Mouse (Mus musculus): Measurements from ENCODE around the gene Igdcc3. TPM values are rescaled to one million over a fixed set of nuclear protein-coding genes. Genes with fewer than 3 reads are reported as not detected.

Gene Igdcc3
- total and polyA plus RNA-seq, 3 experiments: 0.21 to 0.26 TPM; not detected in 1

DNA sequence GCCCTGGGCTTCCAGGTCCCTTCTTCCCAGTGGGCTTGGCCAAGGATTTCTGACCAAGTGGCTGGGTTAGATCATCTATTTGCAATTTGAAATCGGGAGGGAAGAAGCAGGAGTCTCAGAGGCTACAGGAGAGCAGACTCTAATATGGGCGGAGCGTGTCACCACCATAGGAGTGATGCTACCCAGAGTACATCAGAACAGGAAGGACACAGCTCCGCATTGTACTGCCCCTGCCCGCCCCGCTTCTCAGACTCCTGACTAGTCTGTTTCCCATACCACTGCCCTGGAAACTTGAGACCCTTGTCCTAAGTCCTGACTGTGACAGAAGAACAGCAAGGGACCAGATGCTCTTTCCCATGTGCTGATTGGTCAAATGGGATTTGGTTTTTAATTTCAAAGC, 16.6 kb downstream of the Igdcc3 start:
- no peak for TF ChIP-seq NRF1 (IDR thresholded peaks at IDR 0.05; ENCODE audit: low read depth, low read length)
- no peak for TF ChIP-seq MAFK (IDR thresholded peaks at IDR 0.05; ENCODE audit: insufficient replicate concordance, low read length)
- no peak for TF ChIP-seq TCF12 (IDR thresholded peaks at IDR 0.05; ENCODE audit: low read depth, low read length)
- no peak for TF ChIP-seq TBP (conservative IDR thresholded peaks at IDR 0.05; ENCODE audit: low read depth, low read length)
- no peak for TF ChIP-seq BHLHE40 (IDR thresholded peaks at IDR 0.05; ENCODE audit: low read depth, low read length)
- no peak for TF ChIP-seq MAX (IDR thresholded peaks at IDR 0.05; ENCODE audit: low read length)
- no peak for TF ChIP-seq CTCF (conservative IDR thresholded peaks at IDR 0.05 in 1 of 2, IDR thresholded peaks at IDR 0.05 in 1 of 2; ENCODE audit: low read depth in 2 of 2, low read length in 2 of 2)
- no peak for TF ChIP-seq ZNF384 (IDR thresholded peaks at IDR 0.05; ENCODE audit: low read depth, low read length)
- no peak for TF ChIP-seq MXI1 (IDR thresholded peaks at IDR 0.05; ENCODE audit: low read depth, low read length)
- no peak for TF ChIP-seq PAX5 (IDR thresholded peaks at IDR 0.05; ENCODE audit: low read length)
- TF ChIP-seq RCOR1 (conservative IDR thresholded peaks at IDR 0.05; ENCODE audit: low read depth, low read length): no peak
- TF ChIP-seq EP300 (IDR thresholded peaks at IDR 0.05; ENCODE audit: low read length): no peak
- no peak for TF ChIP-seq USF1 (IDR thresholded peaks at IDR 0.05; ENCODE audit: low read depth, low read length)
- TF ChIP-seq ELF1 (IDR thresholded peaks at IDR 0.05; ENCODE audit: low read depth, low read length): no peak
- TF ChIP-seq MYC (IDR thresholded peaks at IDR 0.05; ENCODE audit: low read depth, low read length): no peak
- TF ChIP-seq CHD2 (IDR thresholded peaks at IDR 0.05; ENCODE audit: low read length): no peak
- TF ChIP-seq JUN (IDR thresholded peaks at IDR 0.05; ENCODE audit: insufficient read depth, low read depth, low read length): no peak
- TF ChIP-seq ETS1 (conservative IDR thresholded peaks at IDR 0.05; ENCODE audit: low read depth, low read length): no peak
- TF ChIP-seq MEF2A (IDR thresholded peaks at IDR 0.05; ENCODE audit: borderline replicate concordance, low read depth, low read length): no peak
- no peak for TF ChIP-seq ZC3H11A (IDR thresholded peaks at IDR 0.05; ENCODE audit: low read depth, low read length)

DNA sequence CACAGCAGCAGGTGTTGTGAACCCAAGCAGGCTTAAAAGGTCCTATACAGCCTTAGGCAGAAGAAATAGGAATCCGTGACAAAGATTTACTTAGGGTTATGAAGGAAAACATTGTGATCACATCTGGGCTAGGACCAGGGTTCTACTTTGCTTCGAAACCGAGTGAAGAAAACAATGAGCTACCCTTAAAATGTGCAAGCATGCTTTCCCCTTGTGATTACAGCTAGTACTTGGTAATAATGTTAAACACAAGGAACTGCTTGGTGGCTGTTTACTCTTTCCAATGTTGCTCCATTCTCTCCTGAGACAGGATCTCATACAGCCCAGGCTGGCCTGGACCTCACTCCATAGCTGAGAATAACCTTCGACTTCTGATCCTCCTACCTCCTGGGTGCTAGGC, 20.2 kb downstream of the Igdcc3 start:
- DNase-seq (ENCODE audit: extremely low read depth): no peak
- TF ChIP-seq MEF2A (IDR thresholded peaks at IDR 0.05; ENCODE audit: borderline replicate concordance, low read depth, low read length) (no peak), RAD21 (IDR thresholded peaks at IDR 0.05; ENCODE audit: low read depth, low read length) (no peak), ZKSCAN1 (IDR thresholded peaks at IDR 0.05; ENCODE audit: borderline replicate concordance, low read depth, low read length) (no peak), USF2 (conservative IDR thresholded peaks at IDR 0.05; ENCODE audit: low read depth, low read length) (no peak), JUND (conservative IDR thresholded peaks at IDR 0.05; ENCODE audit: low read depth, low read length) (no peak), NELFE (IDR thresholded peaks at IDR 0.05; ENCODE audit: low read depth, low read length) (no peak), JUN (IDR thresholded peaks at IDR 0.05; ENCODE audit: insufficient read depth, low read depth, low read length) (no peak), NRF1 (IDR thresholded peaks at IDR 0.05; ENCODE audit: low read depth, low read length) (no peak), TBP (conservative IDR thresholded peaks at IDR 0.05; ENCODE audit: low read depth, low read length) (no peak), MAZ (IDR thresholded peaks at IDR 0.05; ENCODE audit: low read depth, low read length) (no peak), UBTF (IDR thresholded peaks at IDR 0.05; ENCODE audit: low read depth, low read length) (no peak), CHD2 (IDR thresholded peaks at IDR 0.05; ENCODE audit: low read length) (no peak), KAT2A (IDR thresholded peaks at IDR 0.05; ENCODE audit: insufficient replicate concordance, low read length) (no peak), PAX5 (IDR thresholded peaks at IDR 0.05; ENCODE audit: low read length) (no peak), POLR2A (IDR thresholded peaks at IDR 0.05; ENCODE audit: low read depth, low read length) (no peak), MAFK (IDR thresholded peaks at IDR 0.05; ENCODE audit: insufficient replicate concordance, low read length) (no peak), ZC3H11A (IDR thresholded peaks at IDR 0.05; ENCODE audit: low read depth, low read length) (no peak)
- Histone ChIP-seq H3K9me3 (replicated peaks; ENCODE audit: low read length) (peaks cover 4% of the 10 kb centered on the region), H3K36me3 (replicated peaks in 1 of 2; ENCODE audit: control insufficient read depth in 1 of 2, insufficient read depth in 1 of 2, low read length in 1 of 2) (no peaks in the 10 kb centered on the region), H3K4me1 (ENCODE audit: control insufficient read depth in 1 of 2, insufficient read depth in 2 of 2) (peaks cover 0 to 12% of the 10 kb centered on the region in 2 experiments; a peak in 3 of 4 replicates), H3K9ac (ENCODE audit: insufficient read depth, low read depth) (no peak overlapping the region), H3K27ac (ENCODE audit: insufficient read depth, low read depth) (no peak overlapping the region), H3K79me2 (replicated peaks; ENCODE audit: control insufficient read depth, extremely low read depth, insufficient read depth, poor library complexity, severe bottlenecking) (no peaks in the 10 kb centered on the region), H3K4me3 (replicated peaks in 1 of 3; ENCODE audit: low read depth in 2 of 3, low read length in 2 of 3, poor library complexity in 1 of 3) (no peak overlapping the region), H3K4me2 (ENCODE audit: insufficient read depth, low read depth, poor library complexity, severe bottlenecking) (no peak overlapping the region), H3K27me3 (replicated peaks) (peaks cover 67% of the 10 kb centered on the region)
- in situ Hi-C loops (cut with MboI; ENCODE audit: low pct_ligation_motif_present, low pct_unique_long_range_greater_than_20kb, low sequenced_read_pairs) (no loop called here), dilution Hi-C loops (cut with MboI; ENCODE audit: extremely low pct_ligation_motif_present, extremely low pct_unique_long_range_greater_than_20kb, low sequenced_read_pairs) (no loop called here)

More for the DNA sequence above, 16.6 kb downstream of the Igdcc3 start:
- Histone ChIP-seq H3K27me3 (replicated peaks) (peaks cover 82% of the 10 kb centered on the region), H3K9me3 (replicated peaks; ENCODE audit: low read length) (no peaks in the 10 kb centered on the region), H3K4me3 (replicated peaks in 1 of 3; ENCODE audit: low read depth in 2 of 3, low read length in 2 of 3, poor library complexity in 1 of 3) (no peak overlapping the region), H3K36me3 (replicated peaks in 1 of 2; ENCODE audit: control insufficient read depth in 1 of 2, insufficient read depth in 1 of 2, low read length in 1 of 2) (no peaks in the 10 kb centered on the region), H3K9ac (ENCODE audit: insufficient read depth, low read depth) (no peak overlapping the region), H3K79me2 (replicated peaks; ENCODE audit: control insufficient read depth, extremely low read depth, insufficient read depth, poor library complexity, severe bottlenecking) (no peaks in the 10 kb centered on the region), H3K27ac (ENCODE audit: insufficient read depth, low read depth) (no peak overlapping the region), H3K4me2 (ENCODE audit: insufficient read depth, low read depth, poor library complexity, severe bottlenecking) (no peak overlapping the region), H3K4me1 (ENCODE audit: control insufficient read depth in 1 of 2, insufficient read depth in 2 of 2) (peaks cover 0 to 16% of the 10 kb centered on the region in 2 experiments; a peak in 3 of 4 replicates)
- no peak for DNase-seq (ENCODE audit: extremely low read depth)
- in situ Hi-C loops (cut with MboI; ENCODE audit: low pct_ligation_motif_present, low pct_unique_long_range_greater_than_20kb, low sequenced_read_pairs) (no loop called here), dilution Hi-C loops (cut with MboI; ENCODE audit: extremely low pct_ligation_motif_present, extremely low pct_unique_long_range_greater_than_20kb, low sequenced_read_pairs) (no loop called here)

Measured in CH12.LX (cell line).